Mouse (Mus musculus) forebrain, embryonic 16.5 days (tissue): ENCODE data around the gene Adora3. TPM values are rescaled to one million over a fixed set of nuclear protein-coding genes. Genes with fewer than 3 reads are reported as not detected.

Experiments used
- ATAC-seq: fragments of 200-750 bp; cut with Nextera tagmentation; 2 replicates; pipeline ENCODE4 v1.8.0; 2017; ENCODE audit warnings: mild to moderate bottlenecking, moderate library complexity
- H3K27ac ChIP-seq: fragments of 300-500 bp; sonication (generic); 2 replicates; pipeline ENCODE4 v1.5.1; 2014; ENCODE audit warnings: low read length, control low read depth
- H3K27me3 ChIP-seq: fragments of 300-500 bp; sonication (generic); replicated peaks from 2 replicates; pipeline ENCODE4 v1.6.1; 2014; ENCODE audit warnings: low read length; ENCODE audit not compliant: control insufficient read depth, insufficient read depth
- H3K36me3 ChIP-seq: fragments of 300-500 bp; sonication (generic); 2 replicates; pipeline ENCODE4 v1.6.1; 2014; ENCODE audit not compliant: control insufficient read depth, insufficient read depth
- H3K4me1 ChIP-seq: fragments of 300-500 bp; sonication (generic); replicated peaks from 2 replicates; pipeline ENCODE4 v1.6.1; 2014; ENCODE audit warnings: low read length; ENCODE audit not compliant: control insufficient read depth, insufficient read depth
- H3K4me2 ChIP-seq: fragments of 300-500 bp; sonication (generic); 2 replicates; pipeline ENCODE4 v1.6.1; 2014; ENCODE audit warnings: mild to moderate bottlenecking, low read length, control low read depth
- H3K4me3 ChIP-seq: fragments of 300-500 bp; sonication (generic); replicated peaks from 2 replicates; pipeline ENCODE4 v1.5.1; 2014; ENCODE audit warnings: mild to moderate bottlenecking, low read length, control low read depth
- H3K9ac ChIP-seq: fragments of 300-500 bp; sonication (generic); replicated peaks from 2 replicates; pipeline ENCODE4 v1.6.1; 2014; ENCODE audit warnings: low read depth, low read length, control low read depth
- H3K9me3 ChIP-seq: fragments of 300-500 bp; sonication (generic); 2 replicates; pipeline ENCODE4 v1.6.1; 2016; ENCODE audit warnings: low read length; ENCODE audit not compliant: control insufficient read depth
- WGBS: fragments of 180-500 bp; shearing (Covaris S2); extraction: QIAGEN DNeasy Blood & Tissue Kit; methylation state at CpG from one replicate; pipeline ENCODE4 v1.1.7; 2014; 5-methylcytosine and 5-hydroxymethylcytosine counted together
- polyA plus RNA-seq: library from polyadenylated mRNA; unstranded; fragments of >200 nt; fragmentation: Nextera tagmentation; extraction: Ambion mirVana; gene quantifications from 2 replicates; pipeline ENCODE4 v1.2.1, GENCODE M21; 2015

The Adora3 gene
- polyA plus RNA-seq, 1 experiment from 2014 or later = 0.11 TPM

GRCm38 (mm10) chr3:105872034-105872433, 1.4 kb downstream of the Adora3 start:
- Histone ChIP-seq H3K4me2 (peak overlapping the region; percentile 23; the same call in 1 of the 2 replicates), H3K9ac (no peak overlapping the region), H3K36me3 (no peaks in the 10 kb centered on the region), H3K27me3 (no peaks in the 10 kb centered on the region), H3K27ac (peak overlapping the region; percentile 33; the same call in 1 of the 2 replicates), H3K9me3 (no peaks in the 10 kb centered on the region), H3K4me1 (peaks cover 9% of the 10 kb centered on the region), H3K4me3 (no peak overlapping the region)
- WGBS = 25% methylated on average over 6 of the region's 6 CpGs
- peak; percentile 71; the same call in 1 of the 2 replicates for ATAC-seq

GRCm38 (mm10) chr3:105872579-105872978, 1.9 kb downstream of the Adora3 start:
- Histone ChIP-seq H3K9ac (no peak overlapping the region), H3K27ac (peak overlapping the region; percentile 33; the same call in 1 of the 2 replicates), H3K36me3 (no peaks in the 10 kb centered on the region), H3K27me3 (no peaks in the 10 kb centered on the region), H3K4me2 (no peak overlapping the region), H3K4me3 (no peak overlapping the region), H3K9me3 (no peaks in the 10 kb centered on the region), H3K4me1 (peaks cover 9% of the 10 kb centered on the region)
- WGBS = 67% methylated on average over 3 of the region's 3 CpGs
- no peak for ATAC-seq

- peaks cover 9% of the 10 kb centered on the region for H3K4me1 ChIP-seq
These were observed 3.1 kb downstream of the Adora3 start for GRCm38 (mm10) chr3:105873451-105874445.

GRCm38 (mm10) chr3:105876022-105876421, 5.4 kb downstream of the Adora3 start:
- Histone ChIP-seq H3K9me3 (no peaks in the 10 kb centered on the region), H3K9ac (no peak overlapping the region), H3K4me2 (no peak overlapping the region), H3K36me3 (no peaks in the 10 kb centered on the region), H3K27me3 (no peaks in the 10 kb centered on the region), H3K4me3 (no peak overlapping the region), H3K27ac (no peak overlapping the region), H3K4me1 (peaks cover 9% of the 10 kb centered on the region)
- WGBS = 86% methylated on average over 5 of the region's 5 CpGs
- no peak for ATAC-seq

More at GRCm38 (mm10) chr3:105873451-105874445, 3.1 kb downstream of the Adora3 start:
- no peak overlapping the region for H3K4me3 ChIP-seq
- no peak overlapping the region for H3K27ac ChIP-seq
- no peak for ATAC-seq
- no peaks in the 10 kb centered on the region for H3K27me3 ChIP-seq
- WGBS = 84% methylated on average over 6 of the region's 6 CpGs
- no peak overlapping the region for H3K9ac ChIP-seq
- no peaks in the 10 kb centered on the region for H3K36me3 ChIP-seq
- no peak overlapping the region for H3K4me2 ChIP-seq
- no peaks in the 10 kb centered on the region for H3K9me3 ChIP-seq

GRCm38 (mm10) chr3:105877252-105877803, 6.7 kb downstream of the Adora3 start:
- ATAC-seq = no peak
- H3K36me3 ChIP-seq = no peaks in the 10 kb centered on the region
- H3K4me2 ChIP-seq = no peak overlapping the region
- no peaks in the 10 kb centered on the region for H3K9me3 ChIP-seq
- no peak overlapping the region for H3K4me3 ChIP-seq
- H3K27ac ChIP-seq = no peak overlapping the region
- H3K4me1 ChIP-seq = peaks cover 2% of the 10 kb centered on the region
- H3K9ac ChIP-seq = no peak overlapping the region
- no peaks in the 10 kb centered on the region for H3K27me3 ChIP-seq
- WGBS = 93% methylated on average over 6 of the region's 6 CpGs

GRCm38 (mm10) chr3:105877919-105878318, 7.3 kb downstream of the Adora3 start:
- Histone ChIP-seq H3K27ac (no peak overlapping the region), H3K4me2 (no peak overlapping the region), H3K9me3 (no peaks in the 10 kb centered on the region), H3K4me1 (no peaks in the 10 kb centered on the region), H3K4me3 (no peak overlapping the region), H3K9ac (no peak overlapping the region), H3K36me3 (no peaks in the 10 kb centered on the region), H3K27me3 (no peaks in the 10 kb centered on the region)
- WGBS = 85% methylated on average over 2 of the region's 2 CpGs
- ATAC-seq = no peak

GRCm38 (mm10) chr3:105878751-105879150, 8.1 kb downstream of the Adora3 start:
- H3K36me3 ChIP-seq = no peaks in the 10 kb centered on the region
- no peak overlapping the region for H3K4me2 ChIP-seq
- 86% methylated on average over 8 of the region's 8 CpGs for WGBS
- H3K27ac ChIP-seq = no peak overlapping the region
- H3K4me1 ChIP-seq = no peaks in the 10 kb centered on the region
- no peaks in the 10 kb centered on the region for H3K27me3 ChIP-seq
- no peak for ATAC-seq
- no peaks in the 10 kb centered on the region for H3K9me3 ChIP-seq
- no peak overlapping the region for H3K9ac ChIP-seq
- H3K4me3 ChIP-seq = no peak overlapping the region

- Histone ChIP-seq H3K27ac (no peak overlapping the region), H3K4me2 (no peak overlapping the region), H3K36me3 (no peaks in the 10 kb centered on the region), H3K27me3 (no peaks in the 10 kb centered on the region), H3K4me1 (no peaks in the 10 kb centered on the region), H3K9ac (no peak overlapping the region), H3K4me3 (no peak overlapping the region), H3K9me3 (no peaks in the 10 kb centered on the region)
- ATAC-seq = no peak
- 43% methylated on average over 3 of the region's 3 CpGs for WGBS
These were observed 9.8 kb downstream of the Adora3 start for GRCm38 (mm10) chr3:105880419-105880818.

- Histone ChIP-seq H3K9me3 (no peaks in the 10 kb centered on the region), H3K4me2 (no peak overlapping the region), H3K27me3 (no peaks in the 10 kb centered on the region), H3K27ac (no peak overlapping the region), H3K9ac (no peak overlapping the region), H3K36me3 (no peaks in the 10 kb centered on the region), H3K4me1 (no peaks in the 10 kb centered on the region), H3K4me3 (no peak overlapping the region)
- no peak for ATAC-seq
- WGBS = 92% methylated on average over 7 of the region's 7 CpGs
These were observed 11.4 kb downstream of the Adora3 start for GRCm38 (mm10) chr3:105882105-105882504.
